Mouse (Mus musculus) central nervous system, embryonic 18 days (tissue): ENCODE measurements around the gene Trim59. TPM values are rescaled to one million over a fixed set of nuclear protein-coding genes. Genes with fewer than 3 reads are reported as not detected.

ENCODE experiments used
- polyA plus RNA-seq: library from polyadenylated mRNA; depleted of rRNA; stranded (reverse); fragments of >200 nt; gene quantifications from 2 replicates; pipeline ENCODE4 v1.2.3, GENCODE M21; 2012; rRNA removed

Trim59 gene
- 13.0 and 13.6 TPM in 2 replicates for polyA plus RNA-seq

GRCm38 (mm10) chr3:69044645-69045399, at the start of gene Trim59:
TSS of gene Trim59 (minus strand) at chr3:69044755.

GRCm38 (mm10) chr3:69004437-69005337, 39.9 kb downstream of the Trim59 start, which contains the start of the genes Ift80 and Smc4:
TSS of gene Ift80 (minus strand) at chr3:69004570.
TSS of gene Smc4 (plus strand) at chr3:69004738.

Other genes with a start within 250 kb of the Trim59 start
- gene 1110032F04Rik, start 175.2 kb downstream of the Trim59 start, polyA plus RNA-seq: 5.7 and 6.5 TPM in 2 replicates
- gene Ift80, start 40.2 kb downstream of the Trim59 start, polyA plus RNA-seq: 11.6 and 12.1 TPM in 2 replicates
- 11.6 and 13.8 TPM in 2 replicates for gene Smc4, start 40.0 kb downstream of the Trim59 start, polyA plus RNA-seq
- gene Kpna4, start 82.4 kb upstream of the Trim59 start, polyA plus RNA-seq: 37.4 and 38.9 TPM in 2 replicates
- not detected in 2 replicates for gene Arl14, start 177.7 kb upstream of the Trim59 start, polyA plus RNA-seq